Comparison of ENCODE assay signal across 10 mouse cellular contexts in genomic region chr2:26496451-26496850, GRCm38 (mm10). TPM values are rescaled to one million over a fixed set of nuclear protein-coding genes. Genes with fewer than 3 reads are reported as not detected.
DNase-seq lines count a peak whose midpoint lies in the region; ATAC-seq and TF ChIP-seq lines count a peak whose summit lies in the region.
"Had no signal": no experiment of that assay in that cellular context is flagged by ENCODE, and none has a peak within 500 bp of the region (broad histone marks: within the 10 kb centered on the region; RNA-seq: fewer than 3 reads in every experiment).

No protein-coding gene starts in this region.

- no peak for DNase-seq in liver, embryonic 14.5 days (ENCODE audit: low read depth in 3 of 3, low spot score in 3 of 3)
- no peak for DNase-seq in liver, postnatal 0 days
- DNase-seq in brain, embryonic 14.5 days (ENCODE audit: low read depth): peak; percentile 72
- no peak for DNase-seq in urinary bladder, postnatal 10 days (ENCODE audit: low spot score)
- DNase-seq: cerebellum, postnatal 10 days had no signal

- no peak for TF ChIP-seq POLR2A in brain, embryonic 14.5 days (IDR thresholded peaks at IDR 0.05; ENCODE audit: borderline replicate concordance, extremely low read depth, insufficient read depth, insufficient read length, poor library complexity, severe bottlenecking)

- WGBS in liver, embryonic 14.5 days (ENCODE audit: insufficient replicate concordance): 47% methylated on average over 3 of the region's 3 CpGs
- 55% methylated on average over 3 of the region's 3 CpGs for WGBS in liver, postnatal 0 days (ENCODE audit: insufficient replicate concordance)
- WGBS in forebrain, embryonic 16.5 days: 35% methylated on average over 3 of the region's 3 CpGs

- H3K27me3 ChIP-seq in liver, embryonic 14.5 days (ENCODE audit: control insufficient read depth, insufficient read depth, low read length): peaks cover 6% of the 10 kb centered on the region
- no peaks in the 10 kb centered on the region for H3K27me3 ChIP-seq in liver, postnatal 0 days (ENCODE audit: insufficient read depth, low read length)
- H3K27me3 ChIP-seq in forebrain, embryonic 16.5 days (replicated peaks; ENCODE audit: control insufficient read depth, insufficient read depth, low read length): no peaks in the 10 kb centered on the region
- H3K27me3 ChIP-seq: stomach, embryonic 15.5 days had no signal

- no peak overlapping the region for H3K27ac ChIP-seq in liver, embryonic 14.5 days
- H3K27ac ChIP-seq in liver, postnatal 0 days (ENCODE audit: low read depth): no peak overlapping the region
- peak overlapping the region; percentile 65 for H3K27ac ChIP-seq in forebrain, embryonic 16.5 days (ENCODE audit: low read length)
- H3K27ac ChIP-seq: stomach, embryonic 15.5 days had no signal

- peaks cover 0 to 15% of the 10 kb centered on the region in 2 experiments; a peak in 2 of 4 replicates for H3K4me1 ChIP-seq in liver, embryonic 14.5 days (replicated peaks; ENCODE audit: control insufficient read depth in 2 of 2, insufficient read depth in 2 of 2, low read length in 1 of 2)
- peaks cover 52% of the 10 kb centered on the region for H3K4me1 ChIP-seq in liver, postnatal 0 days (ENCODE audit: insufficient read depth)
- H3K4me1 ChIP-seq in forebrain, embryonic 16.5 days (replicated peaks; ENCODE audit: control insufficient read depth, insufficient read depth, low read length): peaks cover 94% of the 10 kb centered on the region

- peak; percentile 35; the same call in 1 of the 2 replicates for ATAC-seq in liver, embryonic 14.5 days (ENCODE audit: insufficient read depth)
- ATAC-seq in liver, postnatal 0 days: no peak
- no peak for ATAC-seq in forebrain, embryonic 16.5 days
- ATAC-seq in megakaryocyte-erythroid progenitor cell, adult 5-6 weeks (replicated peaks; ENCODE audit: low FRiP score, low TSS enrichment, poor library complexity, severe bottlenecking): peak; percentile 38; the same call in 1 of the 2 replicates
- no peak for ATAC-seq in activated CD4-positive, CD25-positive, alpha-beta regulatory T cell, adult 4 months
- no peak for ATAC-seq in frontal cortex, adult (ENCODE audit: low TSS enrichment)

- H3K4me3 ChIP-seq in liver, embryonic 14.5 days (ENCODE audit: insufficient read depth in 1 of 2, low read depth in 2 of 2, low read length in 2 of 2): no peak overlapping the region
- H3K4me3 ChIP-seq in liver, postnatal 0 days (ENCODE audit: low read depth, low read length): no peak overlapping the region
- no peak overlapping the region for H3K4me3 ChIP-seq in forebrain, embryonic 16.5 days (replicated peaks; ENCODE audit: low read length)
- H3K4me3 ChIP-seq: stomach, embryonic 15.5 days had no signal

- H3K9ac ChIP-seq in liver, embryonic 14.5 days (replicated peaks): no peak overlapping the region
- no peak overlapping the region for H3K9ac ChIP-seq in liver, postnatal 0 days (replicated peaks)
- no peak overlapping the region for H3K9ac ChIP-seq in forebrain, embryonic 16.5 days (replicated peaks; ENCODE audit: low read depth, low read length)
- H3K9ac ChIP-seq: stomach, embryonic 15.5 days had no signal

- TF ChIP-seq EP300 in liver, embryonic 14.5 days (IDR thresholded peaks at IDR 0.05; ENCODE audit: low read depth): no peak
- TF ChIP-seq EP300 in liver, postnatal 0 days (IDR thresholded peaks at IDR 0.05; ENCODE audit: low read depth): no peak

- H3K36me3 ChIP-seq in liver, embryonic 14.5 days (replicated peaks; ENCODE audit: control insufficient read depth, insufficient read depth, low read depth): no peaks in the 10 kb centered on the region
- H3K36me3 ChIP-seq in liver, postnatal 0 days (replicated peaks; ENCODE audit: insufficient read depth, low read length): peaks cover 9% of the 10 kb centered on the region
- no peaks in the 10 kb centered on the region for H3K36me3 ChIP-seq in forebrain, embryonic 16.5 days (ENCODE audit: control insufficient read depth, insufficient read depth)
- H3K36me3 ChIP-seq: stomach, embryonic 15.5 days had no signal

- H3K4me2 ChIP-seq in liver, embryonic 14.5 days (ENCODE audit: low read depth): no peak overlapping the region
- no peak overlapping the region for H3K4me2 ChIP-seq in liver, postnatal 0 days (ENCODE audit: low read depth, low read length)
- peak overlapping the region; percentile 9; the same call in 1 of the 2 replicates for H3K4me2 ChIP-seq in forebrain, embryonic 16.5 days (ENCODE audit: low read length)
- H3K4me2 ChIP-seq: stomach, embryonic 15.5 days had no signal

- no peak for TF ChIP-seq CTCF in liver, embryonic 14.5 days (IDR thresholded peaks at IDR 0.05; ENCODE audit: low read depth)
- TF ChIP-seq CTCF in liver, postnatal 0 days (IDR thresholded peaks at IDR 0.05; ENCODE audit: low read depth): no peak
- TF ChIP-seq CTCF in brain, embryonic 14.5 days (IDR thresholded peaks at IDR 0.05; ENCODE audit: borderline replicate concordance, extremely low read depth, insufficient read depth, insufficient read length): no peak

- no peaks in the 10 kb centered on the region for H3K9me3 ChIP-seq in liver, embryonic 14.5 days (ENCODE audit: control insufficient read depth, low read length)
- H3K9me3 ChIP-seq in liver, postnatal 0 days (ENCODE audit: low read length): no peaks in the 10 kb centered on the region
- H3K9me3 ChIP-seq in forebrain, embryonic 16.5 days (ENCODE audit: control insufficient read depth, low read length): no peaks in the 10 kb centered on the region
- H3K9me3 ChIP-seq: stomach, embryonic 15.5 days had no signal

RNA-seq across cellular contexts. Expression of gene Notch1, which starts 20.0 kb away (rescaled TPM):
- 1.7 and 1.8 TPM in 2 replicates for polyA plus RNA-seq in liver, embryonic 14.5 days (2012; rRNA removed)
- polyA plus RNA-seq in liver, embryonic 14.5 days (2014; fragmentation: Nextera tagmentation; extraction: Ambion mirVana): 2.1 and 2.3 TPM in 2 replicates
- polyA plus RNA-seq in liver, postnatal 0 days (2015; fragmentation: Nextera tagmentation; extraction: Ambion mirVana): 2.0 and 2.1 TPM in 2 replicates
- 30.5 and 42.4 TPM in 2 replicates for polyA plus RNA-seq in brain, embryonic 14.5 days (2012; rRNA removed)
- polyA plus RNA-seq in forebrain, embryonic 16.5 days (2015; fragmentation: Nextera tagmentation; extraction: Ambion mirVana): 20.2 and 23.6 TPM in 2 replicates
- 2.6 and 3.1 TPM in 2 replicates for total RNA-seq in megakaryocyte-erythroid progenitor cell, adult 5-6 weeks (2014; fragmentation: Nextera tagmentation)
- total RNA-seq in megakaryocyte-erythroid progenitor cell, adult 5-6 weeks (2017): 0.56 and 0.61 TPM in 2 replicates
- polyA plus RNA-seq in activated CD4-positive, CD25-positive, alpha-beta regulatory T cell, adult 4 months (2017; shearing (Covaris generic)): 10 to 100 TPM; 22.2 to 28.7 TPM

RNA-seq across cellular contexts. Expression of gene Sec16a, which starts 51.4 kb away (rescaled TPM):
- 9.4 and 10.5 TPM in 2 replicates for polyA plus RNA-seq in liver, embryonic 14.5 days (2012; rRNA removed)
- 9.3 and 10.7 TPM in 2 replicates for polyA plus RNA-seq in liver, embryonic 14.5 days (2014; fragmentation: Nextera tagmentation; extraction: Ambion mirVana)
- polyA plus RNA-seq in liver, postnatal 0 days (2015; fragmentation: Nextera tagmentation; extraction: Ambion mirVana): 7.8 and 8.0 TPM in 2 replicates
- 50.0 and 60.0 TPM in 2 replicates for polyA plus RNA-seq in brain, embryonic 14.5 days (2012; rRNA removed)
- polyA plus RNA-seq in forebrain, embryonic 16.5 days (2015; fragmentation: Nextera tagmentation; extraction: Ambion mirVana): 21.5 and 23.1 TPM in 2 replicates
- 32.7 and 37.7 TPM in 2 replicates for total RNA-seq in megakaryocyte-erythroid progenitor cell, adult 5-6 weeks (2014; fragmentation: Nextera tagmentation)
- 16.6 and 29.8 TPM in 2 replicates for total RNA-seq in megakaryocyte-erythroid progenitor cell, adult 5-6 weeks (2017)
- polyA plus RNA-seq in activated CD4-positive, CD25-positive, alpha-beta regulatory T cell, adult 4 months (2017; shearing (Covaris generic)): 10 to 100 TPM; 22.4 to 23.9 TPM

Comparison
In these comparisons a context has a peak if more than half of its experiments do, and no peak if none do; other contexts are left out.
1. ATAC-seq: peak in liver, embryonic 14.5 days (single experiment) and megakaryocyte-erythroid progenitor cell, adult 5-6 weeks (single experiment); none in liver, postnatal 0 days (single experiment), forebrain, embryonic 16.5 days (single experiment), activated CD4-positive, CD25-positive, alpha-beta regulatory T cell, adult 4 months (single experiment) and frontal cortex, adult (single experiment).